Mouse (Mus musculus) liver, embryonic 12.5 days (tissue): ENCODE measurements at regions not wholly inside any gene's neighbourhood (a gene's known extent, or its start where the extent isn't known, plus 50 kb on each side); places are given as distances from the start of the nearest gene placed in this dataset.

ENCODE experiments used
- ATAC-seq: fragments of 200-750 bp; cut with Nextera tagmentation; 2 replicates; pipeline ENCODE4 v1.8.0; 2017; ENCODE audit warnings: moderate number of reproducible peaks, mild to moderate bottlenecking, moderate library complexity
- H3K27ac ChIP-seq: fragments of 300-500 bp; sonication (generic); 2 replicates; pipeline ENCODE4 v1.5.1; 2016; ENCODE audit warnings: mild to moderate bottlenecking
- H3K27me3 ChIP-seq: fragments of 300-500 bp; sonication (generic); replicated peaks from 2 replicates; pipeline ENCODE4 v1.6.1; 2016; ENCODE audit warnings: mild to moderate bottlenecking, moderate library complexity
- H3K36me3 ChIP-seq: fragments of 300-500 bp; sonication (generic); 2 replicates; pipeline ENCODE4 v1.6.1; 2016; ENCODE audit warnings: mild to moderate bottlenecking, moderate library complexity
- H3K4me1 ChIP-seq: fragments of 300-500 bp; sonication (generic); 2 replicates; pipeline ENCODE4 v1.6.1; 2016
- H3K4me2 ChIP-seq: fragments of 300-500 bp; sonication (generic); 2 replicates; pipeline ENCODE4 v1.6.1; 2016; ENCODE audit warnings: mild to moderate bottlenecking, moderate library complexity
- H3K4me3 ChIP-seq: fragments of 300-500 bp; sonication (generic); 2 replicates; pipeline ENCODE4 v1.5.1; 2016; ENCODE audit warnings: mild to moderate bottlenecking, moderate library complexity
- H3K9ac ChIP-seq: fragments of 300-500 bp; sonication (generic); 2 replicates; pipeline ENCODE4 v1.6.1; 2016; ENCODE audit warnings: mild to moderate bottlenecking, moderate library complexity
- H3K9me3 ChIP-seq: fragments of 300-500 bp; sonication (generic); replicated peaks from 2 replicates; pipeline ENCODE4 v1.6.1; 2016; ENCODE audit warnings: mild to moderate bottlenecking, moderate library complexity
- WGBS: fragments of 180-500 bp; shearing (Covaris S2); methylation state at CpG from one replicate; pipeline ENCODE4 v1.1.7; 2016; ENCODE audit not compliant: insufficient replicate concordance; 5-methylcytosine and 5-hydroxymethylcytosine counted together

DNA sequence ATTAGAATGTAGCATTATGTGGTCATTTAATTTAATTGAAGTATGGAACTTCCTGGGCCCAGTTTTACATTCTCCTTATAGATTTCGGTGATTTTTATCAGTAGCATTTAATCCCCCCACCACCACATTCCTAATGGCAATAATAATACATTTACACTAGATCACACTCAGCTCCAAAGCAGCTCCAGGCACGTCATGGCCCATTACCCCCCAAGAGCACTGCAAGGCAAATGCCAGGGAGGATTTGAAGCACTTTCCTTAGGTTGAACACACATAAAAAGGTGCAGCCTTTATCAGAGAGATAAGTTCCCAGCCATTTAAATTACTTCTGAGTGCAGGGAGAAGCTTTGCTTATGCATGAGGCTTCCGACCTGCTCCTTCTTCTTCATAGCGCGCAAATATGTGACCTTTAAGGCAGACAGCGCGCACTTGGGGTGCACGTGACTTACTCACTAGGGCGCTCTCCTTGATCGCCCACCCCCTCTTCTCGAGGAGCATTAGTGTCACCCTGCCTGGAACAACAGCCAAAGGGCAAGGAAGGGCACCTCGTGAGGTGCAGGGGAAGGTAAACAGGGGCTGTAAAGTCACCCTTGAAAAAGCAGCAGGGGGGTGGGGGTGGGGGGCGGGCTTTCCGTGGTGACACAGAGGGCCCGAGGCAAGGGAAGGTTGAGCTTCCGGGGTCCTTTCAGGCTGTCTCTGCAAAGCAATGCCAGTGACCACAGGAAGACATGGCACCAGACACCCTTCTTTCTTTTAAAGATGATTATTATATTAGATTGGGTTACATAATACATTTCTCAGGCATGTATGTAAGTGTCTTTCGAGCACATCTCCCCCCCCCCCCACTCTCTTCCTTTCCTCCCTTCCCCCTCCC, 160.8 kb upstream of the Spats2l start:
- Histone ChIP-seq H3K27ac (no peak overlapping the region), H3K4me3 (no peak overlapping the region), H3K4me2 (peak overlapping the region; percentile 31; the same call in 1 of the 2 replicates), H3K9ac (no peak overlapping the region), H3K36me3 (no peaks in the 10 kb centered on the region), H3K27me3 (no peaks in the 10 kb centered on the region), H3K4me1 (no peaks in the 10 kb centered on the region), H3K9me3 (no peaks in the 10 kb centered on the region)
- WGBS: 31% methylated on average over 16 of the region's 17 CpGs
- ATAC-seq: no peak

DNA sequence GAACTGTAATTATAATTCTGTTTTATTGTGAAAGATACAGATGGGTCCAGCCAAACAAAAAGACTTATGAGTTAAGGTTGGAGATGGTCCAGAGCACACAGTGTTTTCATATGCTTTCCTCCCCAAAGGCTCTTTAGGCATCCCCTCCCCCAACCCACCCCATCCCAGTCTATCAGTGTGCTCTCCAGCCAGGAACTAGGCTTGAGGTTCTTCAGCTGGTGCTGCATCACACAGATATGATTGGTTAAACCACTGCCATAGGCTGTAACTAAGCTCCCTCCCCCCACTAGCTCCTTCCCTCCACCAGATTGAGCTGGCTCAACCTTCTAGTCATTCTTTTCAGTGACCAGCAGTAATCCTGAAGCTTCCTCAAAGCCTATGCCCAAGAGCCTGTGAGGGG, 158.8 kb upstream of the Spats2l start:
- Histone ChIP-seq H3K36me3 (no peaks in the 10 kb centered on the region), H3K9me3 (no peaks in the 10 kb centered on the region), H3K4me1 (no peaks in the 10 kb centered on the region), H3K4me2 (no peak overlapping the region), H3K27me3 (no peaks in the 10 kb centered on the region), H3K9ac (no peak overlapping the region), H3K4me3 (no peak overlapping the region), H3K27ac (no peak overlapping the region)
- no peak for ATAC-seq

DNA sequence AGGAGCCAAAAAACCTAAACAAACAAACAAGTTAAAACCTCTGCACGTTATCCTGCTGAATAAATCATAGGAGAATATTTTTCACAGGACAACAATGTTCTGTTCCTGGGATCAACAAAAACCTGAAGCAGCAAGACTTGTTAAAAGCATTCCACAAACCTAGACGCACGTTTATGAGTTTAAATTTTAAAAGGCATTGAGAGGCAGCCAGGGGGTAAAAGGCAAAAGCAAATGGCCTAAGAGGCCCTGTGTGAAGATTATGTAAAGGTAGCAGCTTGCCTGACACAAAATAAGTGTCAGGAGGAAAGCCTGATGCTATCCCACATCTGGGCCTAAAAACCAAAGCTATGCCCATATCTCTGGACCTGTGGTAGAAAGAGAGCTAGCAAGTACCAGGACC, 156.6 kb upstream of the Spats2l start:
- Histone ChIP-seq H3K27me3 (no peaks in the 10 kb centered on the region), H3K36me3 (no peaks in the 10 kb centered on the region), H3K27ac (no peak overlapping the region), H3K4me2 (no peak overlapping the region), H3K9me3 (no peaks in the 10 kb centered on the region), H3K9ac (no peak overlapping the region), H3K4me3 (no peak overlapping the region), H3K4me1 (no peaks in the 10 kb centered on the region)
- ATAC-seq: no peak
- WGBS: 64% methylated on average over 3 of the region's 3 CpGs

GRCm38 (mm10) chr1:57622561-57622960, 151.4 kb upstream of the Spats2l start:
- H3K9ac ChIP-seq: no peak overlapping the region
- 67% methylated on average over 9 of the region's 9 CpGs for WGBS
- ATAC-seq: no peak
- H3K27ac ChIP-seq: no peak overlapping the region
- no peaks in the 10 kb centered on the region for H3K27me3 ChIP-seq
- no peaks in the 10 kb centered on the region for H3K36me3 ChIP-seq
- no peak overlapping the region for H3K4me2 ChIP-seq
- H3K9me3 ChIP-seq: no peaks in the 10 kb centered on the region
- H3K4me3 ChIP-seq: no peak overlapping the region
- no peaks in the 10 kb centered on the region for H3K4me1 ChIP-seq

- no peaks in the 10 kb centered on the region for H3K9me3 ChIP-seq
- H3K27me3 ChIP-seq: no peaks in the 10 kb centered on the region
- H3K27ac ChIP-seq: no peak overlapping the region
- no peak for ATAC-seq
- no peak overlapping the region for H3K4me2 ChIP-seq
- WGBS: 36% methylated on average over 1 of the region's 1 CpGs
- H3K36me3 ChIP-seq: no peaks in the 10 kb centered on the region
- H3K9ac ChIP-seq: no peak overlapping the region
- no peak overlapping the region for H3K4me3 ChIP-seq
- no peaks in the 10 kb centered on the region for H3K4me1 ChIP-seq
Measured at GRCm38 (mm10) chr1:57633986-57634385, 140.0 kb upstream of the Spats2l start.

- WGBS: 67% methylated on average over 5 of the region's 5 CpGs
- H3K27ac ChIP-seq: no peak overlapping the region
- H3K4me1 ChIP-seq: no peaks in the 10 kb centered on the region
- H3K27me3 ChIP-seq: no peaks in the 10 kb centered on the region
- H3K9ac ChIP-seq: no peak overlapping the region
- no peak overlapping the region for H3K4me3 ChIP-seq
- H3K9me3 ChIP-seq: no peaks in the 10 kb centered on the region
- ATAC-seq: no peak
- no peak overlapping the region for H3K4me2 ChIP-seq
- no peaks in the 10 kb centered on the region for H3K36me3 ChIP-seq
Measured at GRCm38 (mm10) chr1:57642131-57642530, 131.8 kb upstream of the Spats2l start.

DNA sequence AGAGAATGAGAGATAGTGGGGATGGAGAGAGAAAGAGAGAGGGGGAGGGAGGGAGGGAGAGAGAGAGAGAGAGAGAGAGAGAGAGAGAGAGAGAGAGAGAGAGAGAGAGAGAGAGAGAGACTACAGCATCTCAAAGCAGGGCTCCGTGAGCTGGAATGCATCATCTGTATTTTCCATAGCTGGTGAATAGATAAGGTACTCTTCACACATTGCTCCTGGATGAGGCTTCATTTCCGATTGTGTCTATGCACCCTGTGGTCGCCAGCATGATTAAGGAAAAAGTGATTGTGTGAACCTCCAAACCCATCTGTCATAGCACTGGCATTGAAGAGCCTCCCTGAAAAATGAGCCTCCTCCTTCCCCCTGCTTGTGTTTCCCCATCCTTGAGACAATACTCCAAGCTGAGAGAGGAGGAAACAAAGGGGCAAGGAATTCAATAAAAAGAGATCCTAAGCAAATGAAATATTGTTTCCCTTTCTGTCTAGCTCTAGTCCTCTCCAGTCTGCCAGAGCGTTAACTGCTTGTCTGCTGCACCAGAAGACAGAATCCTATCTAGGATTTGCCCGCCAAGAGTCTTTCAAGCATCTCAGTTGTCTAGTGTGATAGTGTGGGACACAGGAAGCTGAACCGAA, 130.4 kb upstream of the Spats2l start:
- ATAC-seq: no peak
- H3K4me2 ChIP-seq: no peak overlapping the region
- no peaks in the 10 kb centered on the region for H3K27me3 ChIP-seq
- no peaks in the 10 kb centered on the region for H3K4me1 ChIP-seq
- H3K4me3 ChIP-seq: no peak overlapping the region
- no peak overlapping the region for H3K9ac ChIP-seq
- WGBS: 27% methylated on average over 6 of the region's 6 CpGs
- no peaks in the 10 kb centered on the region for H3K36me3 ChIP-seq
- no peaks in the 10 kb centered on the region for H3K9me3 ChIP-seq
- no peak overlapping the region for H3K27ac ChIP-seq

DNA sequence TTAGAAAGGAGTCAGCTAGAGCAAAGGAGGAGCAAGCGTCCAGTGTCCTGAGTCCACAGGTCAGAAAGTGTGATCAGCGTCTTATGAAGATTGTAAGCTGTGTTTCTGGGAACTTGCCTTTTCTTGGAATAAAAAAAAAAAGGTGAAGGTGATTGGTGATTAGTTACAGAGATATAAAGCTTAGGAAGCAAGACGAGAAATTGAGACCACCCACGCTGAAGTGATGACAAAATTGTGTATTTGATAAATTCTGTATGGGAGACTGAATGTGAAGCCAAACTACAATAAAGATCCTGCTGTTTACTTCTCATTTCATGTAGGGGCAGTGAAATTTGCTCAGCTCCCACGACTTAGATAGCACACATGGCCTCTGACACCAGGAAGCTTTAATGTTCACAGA, 109.0 kb upstream of the Spats2l start:
- no peak overlapping the region for H3K9ac ChIP-seq
- no peaks in the 10 kb centered on the region for H3K27me3 ChIP-seq
- no peaks in the 10 kb centered on the region for H3K36me3 ChIP-seq
- 46% methylated on average over 5 of the region's 5 CpGs for WGBS
- no peaks in the 10 kb centered on the region for H3K9me3 ChIP-seq
- H3K4me2 ChIP-seq: no peak overlapping the region
- ATAC-seq: no peak
- no peak overlapping the region for H3K4me3 ChIP-seq
- no peak overlapping the region for H3K27ac ChIP-seq
- H3K4me1 ChIP-seq: no peaks in the 10 kb centered on the region

DNA sequence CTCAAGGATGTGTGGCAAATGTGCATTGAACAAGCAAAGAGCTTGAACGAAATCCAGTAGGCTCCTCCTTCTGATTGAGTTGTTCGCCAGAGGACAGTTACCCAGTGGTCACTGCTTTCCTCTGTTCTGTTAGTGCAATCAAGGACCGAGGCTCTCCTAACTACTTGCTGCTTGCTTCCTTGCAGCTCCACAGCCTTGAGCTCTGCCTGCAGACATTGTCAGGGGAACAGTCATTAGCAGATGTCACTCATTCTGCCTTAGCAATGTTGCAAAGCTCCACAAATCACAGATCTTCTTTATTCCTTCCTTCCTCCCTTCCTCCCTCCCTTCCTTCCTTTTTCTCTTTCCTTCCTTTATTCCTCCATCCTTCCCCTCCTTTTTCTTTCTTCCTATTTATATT, 108.2 kb upstream of the Spats2l start:
- H3K9me3 ChIP-seq: no peaks in the 10 kb centered on the region
- H3K36me3 ChIP-seq: no peaks in the 10 kb centered on the region
- H3K27me3 ChIP-seq: no peaks in the 10 kb centered on the region
- no peak overlapping the region for H3K4me3 ChIP-seq
- no peak overlapping the region for H3K4me2 ChIP-seq
- WGBS: 49% methylated on average over 3 of the region's 3 CpGs
- ATAC-seq: no peak
- H3K27ac ChIP-seq: no peak overlapping the region
- no peaks in the 10 kb centered on the region for H3K4me1 ChIP-seq
- H3K9ac ChIP-seq: no peak overlapping the region

GRCm38 (mm10) chr1:57666179-57666693, 107.7 kb upstream of the Spats2l start:
- Histone ChIP-seq H3K27ac (no peak overlapping the region), H3K27me3 (no peaks in the 10 kb centered on the region), H3K4me3 (no peak overlapping the region), H3K36me3 (no peaks in the 10 kb centered on the region), H3K9ac (no peak overlapping the region), H3K4me1 (no peaks in the 10 kb centered on the region), H3K9me3 (no peaks in the 10 kb centered on the region), H3K4me2 (no peak overlapping the region)
- WGBS: 61% methylated on average over 6 of the region's 6 CpGs
- ATAC-seq: no peak

- no peak overlapping the region for H3K4me2 ChIP-seq
- no peak for ATAC-seq
- 80% methylated on average over 2 of the region's 2 CpGs for WGBS
- no peaks in the 10 kb centered on the region for H3K36me3 ChIP-seq
- H3K27me3 ChIP-seq: no peaks in the 10 kb centered on the region
- no peak overlapping the region for H3K9ac ChIP-seq
- no peak overlapping the region for H3K4me3 ChIP-seq
- no peaks in the 10 kb centered on the region for H3K4me1 ChIP-seq
- H3K9me3 ChIP-seq: no peaks in the 10 kb centered on the region
- no peak overlapping the region for H3K27ac ChIP-seq
Measured at GRCm38 (mm10) chr1:57673415-57673814, 100.5 kb upstream of the Spats2l start.

DNA sequence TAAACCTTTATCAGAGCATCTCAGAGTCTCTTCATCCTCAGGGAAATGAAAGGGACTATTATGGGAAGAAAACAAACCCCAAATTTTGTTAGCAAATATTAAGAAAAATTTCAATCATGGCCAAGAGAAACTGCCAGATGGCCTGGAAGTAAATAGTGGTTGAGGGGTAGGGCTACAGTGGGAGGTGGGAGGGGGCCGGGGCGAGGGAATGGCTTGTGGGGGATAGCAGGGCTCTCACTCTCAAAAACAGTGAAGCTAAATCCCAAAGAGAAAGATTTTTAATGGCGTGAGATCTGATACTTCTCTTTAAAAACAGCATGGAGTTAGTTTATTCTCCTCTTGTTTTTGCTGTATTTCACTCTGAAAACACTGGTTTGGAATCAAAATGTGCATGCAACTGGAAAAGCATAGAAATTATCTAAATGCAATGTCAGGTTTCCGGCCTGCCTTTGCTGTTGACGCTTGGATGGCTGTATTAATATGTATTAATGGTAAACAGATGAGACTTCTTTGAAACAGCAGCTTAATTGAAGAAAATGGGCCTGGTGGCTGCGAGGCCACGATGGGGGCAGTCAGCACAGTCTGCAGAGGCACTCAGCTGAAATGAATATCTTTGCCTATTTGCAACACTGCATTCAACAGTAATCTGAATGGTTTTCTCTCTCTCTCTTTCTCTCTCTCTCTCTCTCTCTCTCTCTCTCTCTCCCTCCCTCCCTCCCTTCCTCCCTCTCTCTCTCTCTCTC, 99.8 kb upstream of the Spats2l start:
- Histone ChIP-seq H3K4me1 (no peaks in the 10 kb centered on the region), H3K36me3 (no peaks in the 10 kb centered on the region), H3K27me3 (no peaks in the 10 kb centered on the region), H3K9ac (no peak overlapping the region), H3K4me2 (no peak overlapping the region), H3K27ac (no peak overlapping the region), H3K9me3 (no peaks in the 10 kb centered on the region), H3K4me3 (no peak overlapping the region)
- WGBS: 56% methylated on average over 7 of the region's 7 CpGs
- ATAC-seq: no peak
